Mouse (Mus musculus): ENCODE measurements around the gene Hoxb9.

Gene Hoxb9

DNA sequence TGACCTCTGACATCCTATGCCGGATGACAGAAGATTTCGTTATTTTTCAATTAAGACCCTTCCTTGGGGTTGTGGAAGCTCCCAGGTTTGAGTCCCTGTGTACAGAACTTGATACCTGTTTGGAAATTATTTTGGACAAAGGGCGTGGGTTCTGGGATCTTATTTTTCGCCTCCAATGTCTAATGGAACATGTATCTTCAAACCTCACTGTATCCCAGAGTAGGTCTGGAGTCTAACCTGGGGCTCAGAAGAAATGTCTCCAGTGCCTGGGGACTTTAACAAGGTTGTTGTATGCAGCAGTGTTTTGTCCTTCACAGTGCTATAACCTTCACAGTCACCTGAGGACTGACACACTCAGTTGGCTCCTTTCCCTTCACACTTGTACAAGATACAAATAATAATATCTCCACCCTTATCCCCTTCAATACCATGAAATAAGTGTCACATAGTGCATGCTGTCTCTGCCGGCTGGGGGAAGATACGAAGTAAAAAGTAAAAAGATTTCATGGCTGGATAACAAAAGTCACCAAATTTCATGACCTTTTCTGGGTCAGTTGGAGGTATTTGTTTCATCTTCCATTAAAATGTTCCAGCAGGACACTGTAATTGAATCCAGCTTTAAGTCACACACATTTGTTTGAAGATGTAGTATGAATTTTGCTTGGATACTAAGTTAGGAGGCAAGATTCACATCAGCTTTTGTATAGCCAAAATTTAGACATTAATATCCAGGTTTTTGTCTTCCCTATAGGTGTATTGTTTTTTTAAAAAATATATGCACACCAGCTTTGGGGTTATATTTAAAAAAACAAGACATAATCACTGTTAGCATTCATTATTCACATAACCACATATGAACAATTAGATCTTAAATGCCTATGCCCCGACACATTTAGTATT is 4.0 kb upstream of the Hoxb9 start:
- no peak for DNase-seq (ENCODE audit: low spot score)

DNA sequence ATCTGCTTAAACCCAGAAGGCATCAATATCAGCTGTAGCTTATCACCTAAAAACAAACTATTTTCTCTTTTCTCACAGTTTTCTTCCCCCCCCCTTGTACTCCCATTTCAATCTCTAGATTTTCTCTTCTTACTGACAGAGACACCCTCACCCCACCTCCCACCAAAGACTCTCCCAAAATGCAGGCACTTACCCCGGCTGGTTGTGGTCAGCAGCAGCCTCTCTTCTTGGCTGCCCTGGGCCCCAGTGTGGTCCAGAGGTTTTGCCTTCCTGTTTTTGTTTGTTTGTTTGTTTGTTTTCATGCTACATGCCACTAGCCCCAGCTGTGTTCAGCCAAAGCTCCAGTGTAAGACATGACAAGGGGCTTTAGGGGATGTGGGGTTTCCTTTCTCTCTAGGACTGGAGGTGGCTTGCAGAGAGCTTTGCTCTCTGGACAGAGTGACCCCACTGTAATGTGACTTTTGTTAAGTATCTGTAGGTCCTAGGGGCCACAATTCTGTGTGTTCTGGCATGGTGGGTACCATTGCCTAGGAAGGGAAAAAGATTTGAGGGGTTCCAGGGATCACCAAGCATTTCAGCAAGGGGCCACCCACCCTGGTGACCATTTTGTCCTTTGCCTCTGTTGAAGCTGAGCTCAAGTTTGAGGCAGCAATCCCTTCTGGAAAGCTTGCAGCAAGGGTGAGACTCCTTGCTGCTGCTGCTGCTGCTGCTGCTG is 3.1 kb upstream of the Hoxb9 start:
- no peak for DNase-seq (ENCODE audit: low spot score)

DNA sequence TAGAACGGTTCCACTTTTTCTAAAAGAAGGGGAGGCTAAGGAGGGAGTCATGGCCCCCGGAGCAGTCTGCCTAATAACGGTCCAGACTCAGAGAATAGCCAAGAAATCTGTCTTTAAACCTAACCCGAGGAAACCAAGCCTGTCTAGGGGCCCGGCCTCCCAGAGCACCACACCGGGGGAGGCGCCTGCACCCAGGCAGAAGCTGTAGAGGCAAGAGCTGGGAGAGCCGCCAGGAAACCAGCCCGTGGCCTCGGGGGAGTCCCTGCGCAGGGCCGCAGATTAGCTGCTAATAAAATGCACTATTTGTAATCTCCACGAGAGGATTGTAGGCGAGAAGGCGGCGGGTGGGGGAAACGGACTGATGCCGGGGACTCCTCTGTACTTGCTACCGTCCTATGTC is 1.4 kb upstream of the Hoxb9 start:
- DNase-seq (ENCODE audit: low spot score), result no peak

DNA sequence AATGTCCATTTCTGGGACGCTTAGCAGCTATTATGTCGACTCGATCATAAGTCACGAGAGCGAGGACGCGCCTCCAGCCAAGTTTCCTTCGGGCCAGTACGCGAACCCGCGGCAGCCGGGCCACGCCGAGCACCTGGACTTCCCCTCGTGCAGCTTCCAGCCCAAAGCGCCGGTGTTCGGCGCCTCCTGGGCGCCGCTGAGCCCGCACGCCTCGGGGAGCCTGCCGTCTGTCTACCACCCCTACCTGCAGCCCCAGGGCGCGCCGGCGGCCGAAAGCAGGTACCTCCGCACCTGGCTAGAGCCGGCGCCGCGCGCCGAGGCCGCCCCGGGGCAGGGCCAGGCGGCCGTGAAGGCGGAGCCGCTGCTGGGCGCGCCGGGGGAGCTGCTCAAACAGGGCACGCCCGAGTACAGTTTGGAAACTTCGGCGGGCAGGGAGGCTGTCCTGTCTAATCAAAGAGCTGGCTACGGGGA is 319 bp downstream of the Hoxb9 start:
- DNase-seq (ENCODE audit: low spot score), result no peak

DNA sequence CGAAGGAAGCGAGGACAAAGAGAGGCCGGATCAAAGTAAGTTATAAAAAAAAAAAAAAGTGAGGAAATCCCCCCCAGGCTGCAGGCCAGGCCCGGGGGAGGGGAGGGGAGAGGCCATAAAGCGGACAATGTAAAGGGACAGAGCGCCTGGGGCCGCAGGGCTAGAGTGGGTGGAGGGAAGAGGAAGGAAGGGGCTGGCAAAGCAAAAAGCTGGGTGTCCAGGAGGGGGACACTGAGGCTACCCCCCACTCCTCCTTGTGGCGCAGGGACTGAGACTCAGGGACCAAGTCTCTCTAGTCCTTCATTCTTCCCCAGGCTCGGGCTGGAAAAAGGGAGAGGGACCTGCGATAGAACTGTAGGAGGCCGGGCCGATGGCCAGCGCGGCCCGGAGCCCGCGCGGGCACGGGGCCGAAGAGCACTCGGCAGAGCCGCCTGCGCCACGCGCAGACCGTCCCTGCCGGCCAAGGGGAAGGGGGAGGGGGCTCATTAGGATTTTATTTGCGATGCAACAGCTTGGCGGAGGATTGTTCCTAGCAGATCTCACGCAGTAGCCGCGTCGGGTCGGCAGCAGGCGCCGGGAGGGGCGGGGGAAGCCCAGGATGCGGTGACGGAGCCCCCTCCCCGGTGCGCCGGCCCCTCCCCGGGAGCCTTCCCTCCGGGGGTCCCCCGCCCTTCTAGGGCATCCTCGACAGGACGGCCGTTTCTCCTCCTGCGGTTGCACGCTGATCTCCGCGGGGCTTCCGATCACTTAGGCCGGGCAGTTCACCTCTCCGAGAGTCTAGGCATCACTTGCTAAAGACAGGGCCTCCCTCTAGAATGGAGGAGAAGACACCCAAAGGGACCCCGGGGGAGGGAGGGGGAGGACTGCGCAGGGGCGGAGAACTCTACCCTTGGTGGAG is 1.0 kb downstream of the Hoxb9 start:
- no peak for DNase-seq (ENCODE audit: low spot score)

DNA sequence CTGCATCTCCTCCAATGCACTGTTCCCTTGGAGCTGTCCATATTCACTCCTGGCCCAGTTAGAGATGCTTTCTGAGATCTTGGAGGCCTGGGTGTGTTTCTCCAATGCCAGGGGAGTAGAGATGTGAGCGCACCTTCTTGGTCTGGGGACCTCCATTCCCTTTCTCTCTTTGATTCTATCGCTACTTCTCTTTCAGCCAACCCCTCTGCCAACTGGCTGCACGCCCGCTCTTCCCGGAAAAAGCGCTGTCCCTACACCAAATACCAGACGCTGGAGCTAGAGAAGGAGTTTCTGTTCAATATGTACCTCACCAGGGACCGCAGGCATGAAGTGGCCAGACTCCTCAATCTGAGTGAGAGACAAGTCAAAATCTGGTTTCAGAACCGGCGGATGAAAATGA is 3.2 kb downstream of the Hoxb9 start:
- DNase-seq (ENCODE audit: low spot score), result no peak

DNA sequence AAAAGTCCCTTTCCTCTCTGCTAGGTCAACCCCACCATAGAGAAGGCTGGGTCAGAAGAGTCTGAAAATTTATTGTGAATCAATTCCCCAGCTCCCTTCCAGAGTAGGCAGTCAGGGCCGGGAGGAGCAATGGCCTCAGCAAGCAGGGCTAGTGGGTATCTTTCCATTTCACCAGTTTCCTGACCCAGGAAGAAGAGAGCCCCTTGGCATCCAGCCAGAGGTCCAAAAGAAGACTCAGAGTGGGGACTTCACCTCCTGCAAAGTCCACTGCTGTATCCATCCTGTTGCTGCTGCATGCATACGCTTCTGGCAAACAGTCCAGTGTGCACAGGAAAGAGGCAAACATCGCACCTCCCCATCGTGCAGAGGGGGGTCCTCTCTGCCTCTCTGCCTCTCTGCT is 4.6 kb downstream of the Hoxb9 start:
- DNase-seq (ENCODE audit: low spot score), result no peak

DNA sequence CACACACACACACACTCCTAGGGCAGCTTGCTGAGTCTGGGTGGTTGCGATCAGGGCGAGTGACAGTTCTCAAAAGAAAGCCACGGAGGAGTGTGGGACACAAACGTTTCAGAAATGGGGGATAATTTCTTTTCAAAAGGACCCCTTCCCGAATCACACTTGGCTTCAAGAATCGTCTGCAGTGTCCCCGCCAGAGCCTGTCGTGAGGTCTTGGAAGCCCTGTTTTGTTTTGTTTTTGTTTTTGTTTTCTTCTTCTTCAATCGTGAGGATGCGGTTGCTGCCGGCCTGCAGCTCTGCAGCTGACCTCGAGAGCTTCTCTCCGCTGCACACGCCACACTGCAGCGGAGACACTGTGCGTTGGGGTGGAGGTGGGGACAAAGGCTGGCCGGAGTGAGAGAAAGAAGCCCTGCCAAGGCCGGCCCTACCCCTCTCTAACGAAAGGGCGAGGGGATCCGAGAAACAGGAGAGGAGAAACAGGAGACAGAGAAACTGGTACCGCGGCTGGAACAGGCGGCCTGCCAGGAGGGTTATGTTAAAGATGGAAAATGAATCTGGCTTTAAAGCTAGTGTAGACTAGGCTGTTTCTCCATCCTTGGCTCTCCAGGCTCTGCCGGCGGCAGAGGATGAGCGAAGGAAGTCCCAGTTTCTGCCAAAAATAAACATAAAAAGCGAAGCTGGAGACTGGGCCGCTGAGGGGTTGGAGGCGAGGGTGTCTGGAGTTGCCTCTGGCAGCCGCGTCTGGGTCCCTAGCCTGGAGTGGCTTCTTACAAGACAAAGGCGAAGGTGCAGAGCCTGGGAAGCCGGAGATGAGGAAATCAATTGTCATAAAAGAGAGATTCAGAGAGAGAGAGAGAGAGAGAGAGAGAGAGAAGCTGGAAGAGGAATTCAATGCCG is 6.1 kb downstream of the Hoxb9 start:
- DNase-seq (ENCODE audit: low spot score), result no peak

DNA sequence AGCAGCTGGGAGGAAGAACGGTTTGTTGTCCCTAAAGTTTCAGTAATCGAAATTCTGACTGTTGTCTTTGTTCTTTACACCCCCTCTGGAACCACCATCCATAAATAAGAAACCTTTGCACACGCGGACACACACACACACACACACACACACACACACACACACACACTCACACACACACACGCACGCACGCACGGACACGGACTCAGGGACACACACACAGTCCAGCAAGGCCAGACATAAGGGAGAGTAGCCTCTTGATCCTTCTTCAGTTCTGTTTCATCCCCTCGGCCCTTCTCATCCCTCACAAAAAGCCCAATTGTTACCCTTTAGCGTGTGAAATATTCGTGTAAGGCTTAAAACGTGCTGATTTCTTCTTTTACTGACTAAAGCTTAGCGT is 7.1 kb downstream of the Hoxb9 start:
- no peak for DNase-seq (ENCODE audit: low spot score)

DNA sequence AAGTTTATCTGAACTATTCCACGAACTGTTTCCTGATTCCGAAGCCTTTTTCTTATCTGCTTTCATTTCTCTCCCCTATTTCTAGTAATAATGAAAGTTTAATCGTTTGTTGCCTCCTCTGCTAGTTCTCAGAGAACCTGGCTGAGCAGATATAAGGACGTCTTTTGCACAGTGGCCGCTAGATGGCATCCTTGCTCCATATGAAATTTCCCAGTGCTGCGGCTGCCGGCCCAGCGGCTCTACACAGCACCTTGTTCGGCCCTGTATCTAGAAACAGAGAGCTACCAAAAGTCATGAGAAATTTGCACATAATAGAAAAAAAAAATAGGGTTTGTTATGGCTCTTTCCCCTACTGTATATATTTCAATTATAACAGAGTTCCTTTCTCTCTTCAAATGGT is 7.5 kb downstream of the Hoxb9 start:
- DNase-seq (ENCODE audit: low spot score), result peak; percentile 82

DNA sequence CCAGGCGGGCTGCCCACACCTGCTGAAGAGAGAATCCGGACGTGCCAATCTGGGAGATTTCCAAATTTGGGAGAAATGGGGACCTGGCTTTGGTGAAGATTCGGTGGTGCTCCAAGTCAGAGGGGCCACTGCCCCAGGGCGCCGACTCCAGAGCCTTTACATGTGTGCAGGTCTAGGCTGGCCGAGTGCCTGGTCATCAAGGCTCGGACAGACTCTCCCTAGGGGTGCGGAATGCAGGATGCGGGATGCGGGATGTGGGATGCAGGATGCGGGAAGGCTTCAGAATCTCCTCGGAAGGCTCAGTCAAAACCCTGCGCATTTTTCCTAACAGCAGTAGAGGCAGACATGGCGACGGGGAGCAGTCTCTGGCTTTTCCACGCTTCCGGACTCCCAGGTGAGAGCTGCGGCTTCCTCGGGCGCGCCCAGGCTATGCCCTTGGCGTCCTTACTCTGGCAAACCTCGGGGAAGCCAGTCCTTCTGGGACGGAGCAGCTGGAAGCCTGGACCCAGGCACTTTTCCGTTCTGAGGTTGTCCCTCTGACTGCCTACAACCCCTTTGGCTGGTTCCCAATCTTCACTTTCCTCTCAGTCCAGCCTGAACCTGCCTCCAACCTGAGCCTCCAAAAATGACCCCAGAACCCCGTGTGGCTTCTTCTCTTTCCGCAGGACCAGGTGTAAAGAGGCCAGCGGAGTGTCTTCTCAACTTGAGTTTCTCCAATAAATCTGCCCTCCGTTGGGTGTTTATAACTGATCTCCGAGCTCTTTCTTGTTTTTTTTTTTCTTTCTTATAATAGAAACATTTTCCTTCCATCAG is 8.4 kb downstream of the Hoxb9 start:
- DNase-seq (ENCODE audit: low spot score), result no peak

DNA sequence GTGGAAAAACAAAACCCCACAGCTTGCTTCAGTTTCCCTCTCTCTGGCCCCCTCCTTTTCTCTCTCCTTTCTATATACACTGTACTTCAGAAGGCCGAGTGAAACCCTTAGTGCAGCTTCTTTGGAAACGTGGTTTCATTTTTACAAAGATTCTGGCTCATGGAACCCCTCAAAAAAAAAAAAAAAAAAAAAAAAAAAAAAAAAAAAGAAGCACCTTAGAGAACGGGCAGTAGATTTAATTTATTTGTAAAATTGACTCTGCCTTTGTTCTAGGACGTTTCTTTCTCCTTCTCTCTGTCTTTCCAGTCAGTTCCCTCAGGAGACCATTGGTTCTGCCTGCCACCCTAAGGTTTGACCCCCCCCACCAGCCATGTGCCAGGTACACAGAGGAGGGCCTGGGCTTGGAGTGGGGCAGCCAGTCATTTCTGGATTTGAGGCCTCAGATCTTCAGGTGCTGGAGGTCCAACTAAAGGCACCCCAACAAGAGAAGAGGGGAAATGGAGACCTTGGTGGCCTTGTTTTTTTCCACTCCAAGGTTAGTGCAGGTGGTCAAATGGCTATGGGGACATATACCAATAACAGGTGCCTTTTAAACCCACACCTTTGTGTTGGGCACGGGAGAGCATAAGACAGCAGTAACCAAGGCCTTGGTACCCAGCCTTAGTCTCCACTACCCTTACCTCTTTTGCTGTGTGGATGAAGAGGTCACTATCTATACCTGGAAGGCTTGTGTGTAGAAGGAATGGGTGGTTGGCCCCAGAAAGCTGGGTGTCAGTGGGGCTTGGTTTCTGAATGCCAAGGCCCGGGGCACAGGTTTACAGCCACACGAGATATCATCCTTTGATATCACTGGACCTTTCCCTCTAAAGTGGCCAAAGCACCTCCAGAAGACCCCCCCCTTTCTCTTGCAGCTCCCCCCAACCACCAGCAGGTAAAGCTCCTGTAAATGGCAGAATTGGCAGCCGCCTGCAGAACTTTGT is 9.4 kb downstream of the Hoxb9 start:
- no peak for DNase-seq (ENCODE audit: low spot score)

DNA sequence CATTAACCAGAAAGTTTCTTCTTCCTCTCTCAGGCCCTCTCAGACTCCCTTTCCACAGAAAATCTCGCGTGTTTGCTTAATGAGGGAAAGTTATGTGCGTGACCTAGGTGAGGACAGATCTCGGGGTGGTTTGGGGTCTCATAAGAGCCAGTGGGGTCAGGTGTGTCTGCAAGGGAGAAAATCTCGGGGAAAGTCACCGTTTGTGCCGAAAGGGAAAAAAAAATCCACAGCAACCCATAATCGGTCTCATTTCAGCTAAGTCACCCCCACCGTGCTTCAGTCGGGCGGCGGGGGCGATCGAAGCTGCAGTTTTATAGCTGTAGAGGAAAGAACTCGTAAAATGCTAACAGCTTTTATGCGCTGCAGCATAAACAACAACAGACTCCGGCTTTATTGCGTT is 10.1 kb downstream of the Hoxb9 start:
- DNase-seq (ENCODE audit: low spot score), result no peak

DNA sequence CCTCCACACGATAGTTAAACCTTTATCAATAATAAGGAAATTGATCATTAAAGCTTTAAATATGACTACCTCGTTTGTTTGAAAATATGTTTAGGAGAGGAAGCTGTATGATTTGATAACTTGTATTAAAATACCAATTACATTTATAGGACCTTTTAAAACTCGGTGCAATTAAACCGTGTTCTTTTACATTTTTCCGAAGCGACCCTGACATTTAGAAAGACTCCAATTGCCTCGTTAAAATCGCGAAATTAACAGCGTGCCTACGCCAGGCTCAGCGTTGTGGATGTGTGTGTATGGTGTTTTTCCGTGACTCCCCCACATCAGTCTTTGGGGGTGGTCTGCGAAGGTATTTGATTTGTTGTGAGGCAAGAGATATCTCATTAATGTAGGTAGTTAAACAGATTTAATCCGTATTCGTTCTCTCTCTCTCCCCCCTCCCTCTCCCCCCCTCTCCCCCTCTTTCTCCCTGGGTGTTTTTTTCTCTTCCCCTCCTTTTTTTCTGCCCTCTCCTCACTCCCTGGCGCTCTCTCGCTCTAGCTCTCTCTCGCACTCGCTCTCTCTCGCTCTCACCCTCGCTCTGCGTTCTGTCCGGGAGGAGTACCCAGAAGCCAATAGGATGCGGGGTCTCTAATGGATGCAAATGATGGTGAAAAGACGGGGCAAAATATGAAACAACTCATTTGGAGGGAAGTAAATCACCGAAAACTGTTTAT is 10.8 kb downstream of the Hoxb9 start, which contains the start of gene Hoxb8:
Gene Hoxb8, plus strand, starts transcription at position 51 of the 716 bp plus-strand sequence.
- no peak for DNase-seq (ENCODE audit: low spot score)

DNA sequence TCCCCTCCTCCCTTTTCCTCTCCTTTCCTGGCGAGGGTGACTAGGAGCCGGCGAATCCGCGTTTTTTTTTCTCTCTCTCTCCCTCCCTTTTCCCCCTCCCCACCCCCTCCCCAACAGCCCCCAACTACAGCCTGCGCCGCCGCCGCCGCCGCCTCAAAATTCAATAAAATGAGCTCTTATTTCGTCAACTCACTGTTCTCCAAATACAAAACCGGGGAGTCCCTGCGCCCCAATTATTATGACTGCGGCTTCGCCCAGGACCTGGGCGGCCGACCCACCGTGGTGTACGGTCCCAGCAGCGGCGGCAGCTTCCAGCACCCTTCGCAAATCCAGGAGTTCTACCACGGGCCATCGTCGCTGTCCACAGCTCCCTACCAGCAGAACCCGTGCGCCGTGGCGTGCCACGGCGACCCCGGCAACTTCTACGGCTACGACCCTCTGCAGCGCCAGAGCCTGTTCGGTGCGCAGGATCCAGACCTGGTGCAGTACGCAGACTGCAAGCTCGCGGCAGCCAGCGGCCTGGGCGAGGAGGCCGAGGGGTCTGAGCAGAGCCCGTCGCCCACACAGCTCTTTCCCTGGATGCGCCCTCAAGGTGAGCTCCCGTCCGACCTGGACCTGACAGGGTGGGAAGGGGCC is 11.7 kb downstream of the Hoxb9 start:
- DNase-seq (ENCODE audit: low spot score), result no peak

DNA sequence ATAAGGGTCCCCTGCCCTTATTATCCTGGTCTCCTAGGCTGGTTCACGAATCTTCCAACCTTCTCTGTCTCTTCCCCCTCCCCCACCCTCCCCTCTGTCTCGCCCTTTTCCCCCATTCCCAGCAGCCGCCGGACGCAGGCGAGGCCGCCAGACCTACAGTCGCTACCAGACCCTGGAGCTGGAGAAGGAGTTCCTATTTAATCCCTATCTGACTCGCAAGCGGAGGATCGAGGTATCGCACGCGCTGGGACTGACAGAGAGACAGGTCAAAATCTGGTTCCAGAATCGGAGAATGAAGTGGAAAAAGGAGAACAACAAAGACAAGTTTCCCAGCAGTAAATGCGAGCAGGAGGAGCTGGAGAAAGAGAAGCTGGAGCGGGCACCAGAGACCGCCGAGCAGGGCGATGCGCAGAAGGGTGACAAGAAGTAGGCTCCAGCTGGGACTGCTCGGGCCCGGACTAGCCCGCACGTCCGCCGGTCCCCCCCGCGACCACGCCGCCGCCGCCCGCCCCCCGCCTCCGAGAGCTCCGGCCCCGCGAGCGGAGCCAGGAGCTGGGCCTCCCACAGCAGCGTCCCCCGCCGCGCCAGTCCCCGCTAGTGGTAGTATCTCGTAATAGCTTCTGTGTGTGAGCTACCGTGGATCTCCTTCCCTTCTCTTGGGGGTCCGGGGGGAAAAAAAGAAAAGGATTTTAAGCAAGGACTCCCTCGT is 12.9 kb downstream of the Hoxb9 start:
- DNase-seq (ENCODE audit: low spot score), result peak; percentile 30

Data from T-cell, adult 2 months (primary cell).